Mouse (Mus musculus) ES-Bruce4 (cell line): ENCODE data around the gene Tspan9.

Experiments
- CTCF ChIP-seq: IDR thresholded peaks from one replicate; pipeline ENCODE4 v1.8.1; 2011; ENCODE audit warnings: low read depth, low read length
- EP300 ChIP-seq: IDR thresholded peaks from 2 replicates; pipeline ENCODE4 v1.6.1; 2011; ENCODE audit warnings: low read depth, low read length; ENCODE audit not compliant: insufficient read depth
- POLR2A ChIP-seq: IDR thresholded peaks from one replicate; pipeline ENCODE4 v1.8.1; 2011; ENCODE audit warnings: low read length; ENCODE audit not compliant: insufficient read depth

DNA sequence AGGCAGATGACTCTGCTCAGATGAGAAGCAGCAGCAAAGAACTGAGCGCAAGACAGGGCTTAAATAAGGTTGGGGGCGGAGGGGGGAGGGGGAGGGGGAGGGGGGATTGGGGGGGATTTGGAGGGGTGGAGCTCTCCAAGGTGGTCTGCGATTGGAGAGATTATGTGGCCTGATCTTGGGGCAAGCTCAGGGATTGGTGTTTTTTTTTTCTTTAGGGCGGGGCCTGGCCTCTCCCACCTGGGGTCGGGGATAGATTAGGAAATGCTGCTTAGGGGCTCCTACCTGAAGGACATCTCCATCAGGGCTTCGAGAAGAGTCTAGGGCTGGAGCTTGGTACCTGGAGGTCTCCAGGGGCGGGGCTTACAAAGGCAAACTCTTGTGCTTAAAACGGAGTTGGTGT lies 21.2 kb upstream of the Tspan9 start:
- TF ChIP-seq POLR2A (no peak), CTCF (no peak), EP300 (no peak)
